ENCODE assay signal across 25 mouse cellular contexts in genomic region chr3:50433831-50434230, GRCm38 (mm10). TPM values are rescaled to one million over a fixed set of nuclear protein-coding genes. Genes with fewer than 3 reads are reported as not detected.
"Had no signal": no experiment of that assay in that cellular context is flagged by ENCODE, and none has a peak within 500 bp of the region (broad histone marks: within the 10 kb centered on the region; RNA-seq: fewer than 3 reads in every experiment).

No protein-coding gene starts in this region.

- H3K36me3 ChIP-seq: heart, embryonic 10.5 days; heart, embryonic 12.5 days; hindbrain, embryonic 10.5 days; hindbrain, embryonic 12.5 days; intestine, embryonic 15.5 days; limb, embryonic 13.5 days; limb, embryonic 15.5 days; liver, embryonic 12.5 days had no signal

- ATAC-seq: hindbrain, embryonic 16.5 days; inflammation-experienced regulatory T-cells, adult 6 months; intestine, embryonic 15.5 days; intestine, postnatal 0 days; liver, embryonic 12.5 days had no signal

- H3K27me3 ChIP-seq: heart, embryonic 12.5 days; hindbrain, embryonic 12.5 days; intestine, embryonic 15.5 days; limb, embryonic 13.5 days; limb, embryonic 15.5 days; liver, embryonic 12.5 days had no signal

- H3K9ac ChIP-seq: heart, embryonic 12.5 days; hindbrain, embryonic 12.5 days; hindbrain, embryonic 14.5 days; intestine, embryonic 15.5 days; limb, embryonic 13.5 days; limb, embryonic 15.5 days; liver, embryonic 12.5 days; liver, embryonic 14.5 days had no signal

- H3K9me3 ChIP-seq: heart, embryonic 10.5 days; heart, embryonic 12.5 days; hindbrain, embryonic 10.5 days; hindbrain, embryonic 12.5 days; intestine, embryonic 15.5 days; limb, embryonic 13.5 days; limb, embryonic 15.5 days; liver, embryonic 12.5 days had no signal

- H3K27ac ChIP-seq: gastrocnemius, adult 2 months; heart, embryonic 10.5 days; hindbrain, embryonic 10.5 days; hindbrain, embryonic 12.5 days; hindbrain, embryonic 14.5 days; intestine, embryonic 15.5 days; layer of hippocampus, adult 2 months; left cerebral cortex, adult 2 months; limb, embryonic 13.5 days; limb, embryonic 15.5 days; liver, embryonic 12.5 days; liver, embryonic 14.5 days had no signal

- H3K4me3 ChIP-seq: gastrocnemius, adult 2 months; heart, embryonic 10.5 days; heart, embryonic 12.5 days; hindbrain, embryonic 10.5 days; hindbrain, embryonic 12.5 days; intestine, embryonic 15.5 days; layer of hippocampus, adult 2 months; left cerebral cortex, adult 2 months; limb, embryonic 13.5 days; limb, embryonic 15.5 days; liver, embryonic 12.5 days had no signal

- H3K4me1 ChIP-seq: heart, embryonic 10.5 days; heart, embryonic 12.5 days; hindbrain, embryonic 12.5 days; intestine, embryonic 15.5 days; limb, embryonic 15.5 days; liver, embryonic 12.5 days had no signal

- H3K4me2 ChIP-seq: heart, embryonic 12.5 days; hindbrain, embryonic 12.5 days; hindbrain, embryonic 14.5 days; intestine, embryonic 15.5 days; limb, embryonic 13.5 days; limb, embryonic 15.5 days; liver, embryonic 12.5 days had no signal

- DNase-seq: gastrocnemius, adult 2 months; gastrocnemius, postnatal 10 days; gastrocnemius, postnatal 25 days; heart, adult 18-20 months; heart, postnatal 10 days; heart, postnatal 4 days; kidney, adult 18-20 months; kidney, postnatal 36 days; lung, adult 18-20 months had no signal

RNA-seq across cellular contexts. Expression of gene Slc7a11, which starts 9.6 kb away (rescaled TPM):
- polyA plus RNA-seq: liver, adult 2 months had no signal
